Mouse (Mus musculus) B cell, adult 2 months (primary cell): ENCODE data around the gene 4930432K21Rik.

Source experiments
- DNase-seq, 2 experiments: peaks; one replicate each; pipeline ENCODE4 v3.0.0; 2022

4930432K21Rik gene

GRCm38 (mm10) chr8:84193566-84193965 lies 45.7 kb downstream of the 4930432K21Rik start:
- peak; percentile 57 to 58 for DNase-seq

- DNase-seq, result no peak
Observed at GRCm38 (mm10) chr8:84194224-84194743, 46.5 kb downstream of the 4930432K21Rik start.

GRCm38 (mm10) chr8:84197141-84197921 lies 49.5 kb downstream of the 4930432K21Rik start:
- peak; percentile 90 for DNase-seq

GRCm38 (mm10) chr8:84197922-84198774 lies 50.3 kb downstream of the 4930432K21Rik start:
- DNase-seq, result peak; percentile 100

- no peak for DNase-seq
Observed at GRCm38 (mm10) chr8:84198871-84199270, 51.0 kb downstream of the 4930432K21Rik start.

GRCm38 (mm10) chr8:84199348-84200125 lies 51.7 kb downstream of the 4930432K21Rik start:
- no peak for DNase-seq

GRCm38 (mm10) chr8:84200126-84200555 lies 52.3 kb downstream of the 4930432K21Rik start:
- peak in 1 of 2 experiments; percentile 35 for DNase-seq

GRCm38 (mm10) chr8:84200652-84201544 lies 53.1 kb downstream of the 4930432K21Rik start:
- peak; percentile 83 to 84 for DNase-seq

GRCm38 (mm10) chr8:84201545-84202245 lies 53.9 kb downstream of the 4930432K21Rik start:
- DNase-seq, result peak; percentile 72 to 76

- DNase-seq, result peak; percentile 55 to 56
Observed at GRCm38 (mm10) chr8:84202466-84202865, 54.6 kb downstream of the 4930432K21Rik start.

GRCm38 (mm10) chr8:84202938-84203917 lies 55.4 kb downstream of the 4930432K21Rik start:
- peak; percentile 91 to 93 for DNase-seq

- peak; percentile 75 to 78 for DNase-seq
Observed at GRCm38 (mm10) chr8:84203975-84204772, 56.3 kb downstream of the 4930432K21Rik start.

- DNase-seq, result no peak
Observed at GRCm38 (mm10) chr8:84205073-84205472, 57.2 kb downstream of the 4930432K21Rik start.

- DNase-seq, result peak; percentile 42 to 45
Observed at GRCm38 (mm10) chr8:84206666-84207065, 58.8 kb downstream of the 4930432K21Rik start.

- DNase-seq, result peak; percentile 35 to 38
Observed at GRCm38 (mm10) chr8:84207811-84208210, 60.0 kb downstream of the 4930432K21Rik start.

GRCm38 (mm10) chr8:84208381-84209380 lies 60.9 kb downstream of the 4930432K21Rik start:
- DNase-seq, result peak; percentile 40 to 41

GRCm38 (mm10) chr8:84210167-84210791 lies 62.5 kb downstream of the 4930432K21Rik start:
- peak; percentile 94 for DNase-seq
